Mouse (Mus musculus) embryonic fibroblast, embryonic 13.5 days (primary cell): Measurements from ENCODE around the gene Tcte3. TPM values are rescaled to one million over a fixed set of nuclear protein-coding genes. Genes with fewer than 3 reads are reported as not detected.
"Not testable (repeated sequence)": the region's sequence is repeated elsewhere in the genome, so short reads cannot be mapped to it uniquely, and the experiment has no call there.

Experiments
- H3K27ac ChIP-seq: 2 replicates; pipeline ENCODE4 v1.5.1; 2012; ENCODE audit warnings: low read length, control low read depth, inconsistent platforms; ENCODE audit not compliant: insufficient read depth
- H3K4me1 ChIP-seq: 2 replicates; pipeline ENCODE4 v1.6.1; 2011; ENCODE audit warnings: low read length; ENCODE audit not compliant: control insufficient read depth, insufficient read depth
- H3K4me3 ChIP-seq: 2 replicates; pipeline ENCODE4 v1.5.1; 2011; ENCODE audit warnings: mild to moderate bottlenecking, control low read depth, low read length; ENCODE audit not compliant: insufficient read depth
- CTCF ChIP-seq: IDR thresholded peaks from 2 replicates; pipeline ENCODE4 v1.5.1; 2011; ENCODE audit warnings: mild to moderate bottlenecking, control low read depth, low read length, moderate library complexity, borderline replicate concordance; ENCODE audit not compliant: insufficient read depth
- POLR2A ChIP-seq: IDR thresholded peaks from 2 replicates; pipeline ENCODE4 v1.6.1; 2011; ENCODE audit warnings: low read depth, mild to moderate bottlenecking, control low read depth, low read length, moderate library complexity
- polyA plus RNA-seq: library from polyadenylated mRNA; stranded (reverse); fragments of >200 nt; gene quantifications from 2 replicates; pipeline ENCODE4 v1.2.4, GENCODE M21; 2011; ENCODE audit warnings: low read depth; ENCODE audit not compliant: missing spikeins, insufficient read length

The Tcte3 gene
- polyA plus RNA-seq, result not detected in 2 replicates

- H3K27ac ChIP-seq, H3K4me1 ChIP-seq, H3K4me3 ChIP-seq: not testable (repeated sequence)
Measured at GRCm38 (mm10) chr17:15041175-15041729, at the start of gene Tcte3, which contains the start of the genes Ermard and Gm3448. Gene Tcte3 (minus strand): TSS chr17:15041488. Gene Ermard (plus strand): TSS chr17:15041208. Gene Gm3448 (minus strand): TSS chr17:15041537.

DNA sequence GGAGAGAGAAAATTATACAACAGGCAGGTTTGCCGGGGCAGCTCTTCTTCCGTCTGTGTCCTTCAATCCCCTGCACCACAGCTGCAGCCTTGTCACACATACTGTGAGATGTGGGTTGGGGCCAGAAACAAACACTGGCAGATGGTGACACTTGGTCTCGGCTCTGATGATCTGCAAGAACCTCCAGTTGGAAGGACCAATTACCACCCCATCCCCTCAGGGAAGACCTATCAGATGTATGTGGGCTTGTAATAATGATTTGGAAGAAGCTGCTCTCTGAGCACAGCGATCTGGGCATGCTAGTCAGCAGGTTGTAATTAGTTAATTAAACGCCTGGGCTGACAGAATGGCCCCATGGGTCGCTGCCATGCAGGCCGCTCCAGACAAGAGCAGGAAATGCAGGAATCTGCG is 47.3 kb upstream of the Tcte3 start:
- no peak for TF ChIP-seq CTCF
- no peak for TF ChIP-seq POLR2A
- Histone ChIP-seq H3K4me1 (no peaks in the 10 kb centered on the region), H3K4me3 (no peak overlapping the region), H3K27ac (no peak overlapping the region)

DNA sequence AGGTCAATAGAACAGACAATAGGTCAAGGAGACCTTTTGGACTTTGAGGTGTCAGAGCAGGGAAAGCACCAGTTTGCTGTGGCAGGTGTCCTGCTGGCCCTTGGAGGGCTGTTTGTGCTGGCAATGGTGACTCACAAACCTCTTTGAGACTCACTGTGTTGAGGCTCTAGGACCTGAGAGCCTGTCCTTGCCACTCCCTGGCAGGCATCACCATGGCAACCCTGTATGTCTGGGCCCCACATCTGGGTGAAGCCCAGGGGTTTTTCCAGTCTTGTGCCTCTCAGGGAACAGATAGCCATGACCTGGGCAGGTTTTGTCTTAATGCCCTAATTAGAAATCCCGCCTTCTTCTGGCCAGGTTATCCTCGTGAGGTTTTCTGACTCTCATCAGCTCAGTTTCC is 46.9 kb upstream of the Tcte3 start:
- Histone ChIP-seq H3K4me1 (no peaks in the 10 kb centered on the region), H3K27ac (no peak overlapping the region), H3K4me3 (no peak overlapping the region)
- no peak for TF ChIP-seq POLR2A
- TF ChIP-seq CTCF, result no peak

- no peak for TF ChIP-seq CTCF
- TF ChIP-seq POLR2A, result no peak
- no peak overlapping the region for H3K4me3 ChIP-seq
- H3K27ac ChIP-seq, result no peak overlapping the region
- no peaks in the 10 kb centered on the region for H3K4me1 ChIP-seq
Measured at GRCm38 (mm10) chr17:15085006-15085405, 43.7 kb upstream of the Tcte3 start.

GRCm38 (mm10) chr17:15084226-15084848 is 43.0 kb upstream of the Tcte3 start:
- TF ChIP-seq CTCF, result no peak
- no peak for TF ChIP-seq POLR2A
- no peak overlapping the region for H3K4me3 ChIP-seq
- no peak overlapping the region for H3K27ac ChIP-seq
- no peaks in the 10 kb centered on the region for H3K4me1 ChIP-seq

DNA sequence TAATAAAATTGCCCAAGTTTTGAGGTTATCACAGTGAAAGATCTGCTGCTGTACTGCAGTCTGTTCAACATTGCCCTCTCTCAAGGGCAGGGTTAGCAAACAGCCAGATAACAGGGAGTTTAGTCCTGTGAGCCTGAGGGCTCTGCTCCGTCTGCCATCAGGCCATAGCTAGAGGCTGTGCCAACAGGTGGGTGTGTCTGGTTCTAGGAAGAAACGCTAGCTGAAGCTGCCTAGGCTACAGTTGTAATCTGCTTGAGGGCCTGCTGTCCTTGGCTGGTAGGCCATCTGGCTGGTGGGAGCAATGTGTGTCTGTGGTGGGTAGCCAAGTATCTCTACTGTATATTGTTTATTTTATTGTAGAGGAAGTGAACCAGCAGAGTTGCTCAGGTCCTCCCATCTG is 36.2 kb upstream of the Tcte3 start:
- H3K4me1 ChIP-seq, result no peaks in the 10 kb centered on the region
- no peak overlapping the region for H3K27ac ChIP-seq
- H3K4me3 ChIP-seq, result no peak overlapping the region
- TF ChIP-seq CTCF, result no peak
- no peak for TF ChIP-seq POLR2A

DNA sequence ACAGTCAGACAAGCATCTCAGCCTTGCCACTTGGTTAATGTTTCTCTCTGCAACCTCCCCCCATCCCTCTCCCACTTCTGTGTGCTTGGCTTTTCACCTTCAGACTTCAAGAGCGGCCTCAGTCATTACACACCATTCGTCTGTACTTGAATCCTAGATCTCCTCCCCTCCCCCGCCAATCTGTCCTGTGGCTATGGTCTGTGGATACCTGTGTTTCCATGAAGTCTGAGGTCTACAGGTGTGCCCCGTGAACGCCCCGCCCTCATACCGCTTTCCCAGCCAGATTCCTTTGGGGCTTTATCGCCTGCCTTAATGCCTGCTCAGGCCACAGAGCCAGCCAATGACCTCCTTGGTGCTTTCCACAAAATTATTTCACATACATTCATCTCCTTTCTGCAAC is 33.7 kb upstream of the Tcte3 start:
- no peak overlapping the region for H3K4me3 ChIP-seq
- H3K27ac ChIP-seq, result no peak overlapping the region
- H3K4me1 ChIP-seq, result no peaks in the 10 kb centered on the region
- TF ChIP-seq CTCF, result no peak
- no peak for TF ChIP-seq POLR2A

DNA sequence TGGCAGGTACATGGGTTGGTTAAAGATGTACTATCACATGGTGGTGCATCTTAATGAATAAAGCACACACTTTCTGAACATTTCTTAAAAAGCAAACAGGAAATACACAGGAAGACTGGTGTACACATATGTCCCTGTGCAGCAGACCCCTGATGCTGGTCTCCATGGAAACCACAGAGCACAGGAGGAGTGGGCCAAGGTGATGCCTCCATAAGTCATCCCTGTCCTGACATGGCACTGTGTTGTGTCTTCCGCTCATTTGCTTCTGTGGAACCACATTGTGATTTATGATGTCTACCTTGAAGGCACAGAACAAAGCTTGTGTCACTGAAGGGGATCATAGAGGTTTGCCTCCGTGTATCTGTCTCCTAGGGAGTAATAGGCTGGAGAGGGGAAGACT is 30.9 kb upstream of the Tcte3 start:
- peaks cover 5% of the 10 kb centered on the region; the same call in 1 of the 2 replicates for H3K4me1 ChIP-seq
- H3K4me3 ChIP-seq, result no peak overlapping the region
- TF ChIP-seq POLR2A (no peak), CTCF (no peak)
- no peak overlapping the region for H3K27ac ChIP-seq

- no peak overlapping the region for H3K4me3 ChIP-seq
- TF ChIP-seq CTCF, result no peak
- no peak for TF ChIP-seq POLR2A
- no peak overlapping the region for H3K27ac ChIP-seq
- peaks cover 9% of the 10 kb centered on the region; the same call in 1 of the 2 replicates for H3K4me1 ChIP-seq
Measured at GRCm38 (mm10) chr17:15069124-15069523, 27.8 kb upstream of the Tcte3 start.

GRCm38 (mm10) chr17:15068040-15068792 is 26.9 kb upstream of the Tcte3 start:
- no peak overlapping the region for H3K27ac ChIP-seq
- H3K4me1 ChIP-seq, result peaks cover 9% of the 10 kb centered on the region; the same call in 1 of the 2 replicates
- H3K4me3 ChIP-seq, result no peak overlapping the region
- TF ChIP-seq CTCF (no peak), POLR2A (no peak)
